Mouse (Mus musculus) hindbrain, embryonic 15.5 days (tissue): ENCODE results near the gene Sbk2. TPM values are rescaled to one million over a fixed set of nuclear protein-coding genes. Genes with fewer than 3 reads are reported as not detected.

ENCODE experiments used
- ATAC-seq: fragments of 200-750 bp; cut with Nextera tagmentation; 2 replicates; pipeline ENCODE4 v1.8.0; 2017; ENCODE audit warnings: low read depth, moderate number of reproducible peaks, moderate TSS enrichment; ENCODE audit not compliant: low FRiP score
- H3K27ac ChIP-seq: fragments of 300-500 bp; sonication (generic); replicated peaks from 2 replicates; pipeline ENCODE4 v1.5.1; 2015; ENCODE audit warnings: mild to moderate bottlenecking, inconsistent platforms
- H3K27me3 ChIP-seq: fragments of 300-500 bp; sonication (generic); 2 replicates; pipeline ENCODE4 v1.6.1; 2015; ENCODE audit warnings: control low read depth, inconsistent platforms
- H3K36me3 ChIP-seq: fragments of 300-500 bp; sonication (generic); 2 replicates; pipeline ENCODE4 v1.6.1; 2015; ENCODE audit warnings: control low read depth, inconsistent platforms
- H3K4me1 ChIP-seq: fragments of 300-500 bp; sonication (generic); replicated peaks from 2 replicates; pipeline ENCODE4 v1.6.1; 2015; ENCODE audit warnings: control low read depth, inconsistent platforms
- H3K4me2 ChIP-seq: fragments of 300-500 bp; sonication (generic); 2 replicates; pipeline ENCODE4 v1.6.1; 2015; ENCODE audit warnings: moderate library complexity, mild to moderate bottlenecking, inconsistent platforms
- H3K4me3 ChIP-seq: fragments of 300-500 bp; sonication (generic); 2 replicates; pipeline ENCODE4 v1.5.1; 2015; ENCODE audit warnings: mild to moderate bottlenecking, inconsistent platforms
- H3K9ac ChIP-seq: fragments of 300-500 bp; sonication (generic); 2 replicates; pipeline ENCODE4 v1.6.1; 2015; ENCODE audit warnings: inconsistent platforms
- H3K9me3 ChIP-seq: fragments of 300-500 bp; sonication (generic); 2 replicates; pipeline ENCODE4 v1.6.1; 2016; ENCODE audit warnings: control low read depth, inconsistent platforms
- WGBS: fragments of 180-500 bp; shearing (Covaris S2); methylation state at CpG from one replicate; pipeline ENCODE4 v1.1.7; 2015; 5-methylcytosine and 5-hydroxymethylcytosine counted together
- polyA plus RNA-seq: library from polyadenylated mRNA; unstranded; fragments of >200 nt; fragmentation: Nextera tagmentation; extraction: Ambion mirVana; gene quantifications from 2 replicates; pipeline ENCODE4 v1.2.1, GENCODE M21; 2015

The Sbk2 gene
- polyA plus RNA-seq, 1 experiment from 2014 or later: 0.12 TPM

DNA sequence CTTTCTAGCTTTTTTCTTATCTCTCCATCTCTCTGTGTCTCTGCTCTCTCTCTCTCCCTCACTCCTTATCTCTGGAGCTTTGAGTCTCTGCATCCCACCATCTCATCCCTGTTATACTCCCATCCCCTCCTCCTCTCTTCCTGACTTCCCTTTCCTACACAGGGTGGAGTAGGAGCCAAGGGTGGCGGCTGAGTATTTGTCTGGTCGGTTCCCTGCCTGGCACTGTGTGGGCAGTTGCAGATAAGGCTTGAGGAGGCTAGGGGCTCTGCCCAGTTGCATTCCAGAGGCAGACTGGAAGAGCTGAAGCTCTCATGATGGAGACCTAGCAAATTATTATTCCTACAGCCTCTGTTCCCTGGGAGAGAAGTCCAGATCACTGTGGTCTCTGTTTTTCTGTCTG, 24.0 kb upstream of the Sbk2 start:
- H3K9me3 ChIP-seq: no peaks in the 10 kb centered on the region
- 62% methylated on average over 2 of the region's 2 CpGs for WGBS
- H3K27ac ChIP-seq: no peak overlapping the region
- H3K4me2 ChIP-seq: no peak overlapping the region
- H3K9ac ChIP-seq: no peak overlapping the region
- ATAC-seq: no peak
- no peak overlapping the region for H3K4me3 ChIP-seq
- peaks cover 24% of the 10 kb centered on the region for H3K36me3 ChIP-seq
- peaks cover 4% of the 10 kb centered on the region for H3K4me1 ChIP-seq
- no peaks in the 10 kb centered on the region for H3K27me3 ChIP-seq

DNA sequence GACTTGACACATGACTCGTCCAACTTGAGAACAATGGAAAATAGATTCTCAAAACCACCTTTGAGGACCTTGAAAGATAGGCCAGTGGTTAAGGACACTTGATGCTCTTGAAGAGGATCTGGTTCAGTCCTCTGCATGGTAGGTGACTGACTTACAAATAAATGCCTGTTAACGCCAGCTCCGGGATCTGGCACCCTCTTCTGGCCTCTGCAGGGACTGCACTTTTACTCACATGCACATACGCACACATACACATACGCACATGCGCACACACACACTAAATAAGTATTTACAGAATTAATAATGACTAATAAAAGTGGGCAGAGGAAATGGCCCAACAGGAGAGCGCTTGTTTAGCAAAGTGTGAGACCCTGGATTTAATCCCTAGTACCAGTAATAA, 12.6 kb upstream of the Sbk2 start:
- ATAC-seq: no peak
- no peak overlapping the region for H3K4me3 ChIP-seq
- no peaks in the 10 kb centered on the region for H3K9me3 ChIP-seq
- H3K27me3 ChIP-seq: no peaks in the 10 kb centered on the region
- no peak overlapping the region for H3K27ac ChIP-seq
- H3K4me2 ChIP-seq: no peak overlapping the region
- 93% methylated on average over 7 of the region's 7 CpGs for WGBS
- H3K36me3 ChIP-seq: no peaks in the 10 kb centered on the region
- no peaks in the 10 kb centered on the region for H3K4me1 ChIP-seq
- H3K9ac ChIP-seq: no peak overlapping the region

DNA sequence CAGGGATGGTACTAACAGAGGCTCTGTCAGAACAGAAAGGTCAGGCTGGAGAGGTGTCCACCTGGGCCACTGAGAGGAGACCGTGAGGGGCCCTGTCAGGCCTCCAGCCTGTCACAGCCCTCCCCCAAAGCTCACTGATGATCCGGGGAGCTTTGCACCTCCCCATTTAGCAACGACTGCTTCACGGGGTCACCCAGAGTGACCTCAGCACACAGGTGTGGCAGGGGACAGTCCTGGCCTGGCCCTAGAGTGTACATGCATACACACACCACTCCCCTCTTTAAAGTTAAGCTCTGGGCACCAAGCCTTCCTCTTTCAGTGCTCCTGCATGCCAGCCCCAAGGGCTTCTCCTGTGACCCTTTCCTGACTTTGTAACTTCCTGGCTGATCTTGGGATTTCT, 11.2 kb upstream of the Sbk2 start:
- H3K27me3 ChIP-seq: no peaks in the 10 kb centered on the region
- H3K9me3 ChIP-seq: no peaks in the 10 kb centered on the region
- H3K4me1 ChIP-seq: no peaks in the 10 kb centered on the region
- no peaks in the 10 kb centered on the region for H3K36me3 ChIP-seq
- 55% methylated on average over 4 of the region's 4 CpGs for WGBS
- H3K4me3 ChIP-seq: no peak overlapping the region
- H3K27ac ChIP-seq: no peak overlapping the region
- no peak overlapping the region for H3K4me2 ChIP-seq
- no peak overlapping the region for H3K9ac ChIP-seq
- no peak for ATAC-seq

DNA sequence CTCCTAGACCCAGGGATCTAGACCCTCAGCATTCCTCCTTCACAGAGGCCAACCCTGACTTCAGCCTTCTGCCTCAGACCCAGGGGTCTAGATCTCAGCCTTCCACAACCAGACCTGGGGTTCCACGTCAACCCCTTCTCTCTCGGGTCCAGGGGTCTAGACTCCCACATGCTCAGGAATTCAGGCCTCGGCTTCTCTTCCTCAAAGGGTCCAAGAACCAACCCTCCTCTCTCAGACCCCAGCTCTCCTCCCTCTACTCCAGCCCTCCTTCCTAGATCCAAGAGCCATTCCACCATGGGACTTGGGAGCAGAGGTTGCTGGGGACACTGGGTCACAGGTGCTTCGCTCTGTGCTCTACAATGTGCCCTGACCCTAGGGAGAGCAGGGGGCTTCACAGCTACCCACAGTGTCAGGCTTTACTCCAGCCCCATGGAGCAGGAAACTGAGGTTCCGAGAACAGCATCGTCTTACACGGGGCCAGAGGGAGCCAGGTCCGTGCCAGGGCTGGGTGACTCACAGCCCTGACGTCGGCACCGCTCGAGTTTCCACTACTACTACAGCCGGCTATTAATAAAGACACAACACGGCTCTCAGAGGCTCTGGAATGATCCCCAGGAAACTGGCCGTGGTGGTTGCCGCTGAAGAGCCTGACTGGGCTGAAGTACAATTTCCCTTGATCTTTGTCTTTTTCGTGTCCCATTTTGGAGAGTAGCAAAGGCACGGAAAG, 8.3 kb upstream of the Sbk2 start:
- Histone ChIP-seq H3K27me3 (no peaks in the 10 kb centered on the region), H3K4me3 (no peak overlapping the region), H3K36me3 (no peaks in the 10 kb centered on the region), H3K9me3 (no peaks in the 10 kb centered on the region), H3K9ac (no peak overlapping the region), H3K27ac (no peak overlapping the region), H3K4me1 (no peaks in the 10 kb centered on the region), H3K4me2 (no peak overlapping the region)
- WGBS: 83% methylated on average over 18 of the region's 18 CpGs
- peak; percentile 30; the same call in 1 of the 2 replicates for ATAC-seq

DNA sequence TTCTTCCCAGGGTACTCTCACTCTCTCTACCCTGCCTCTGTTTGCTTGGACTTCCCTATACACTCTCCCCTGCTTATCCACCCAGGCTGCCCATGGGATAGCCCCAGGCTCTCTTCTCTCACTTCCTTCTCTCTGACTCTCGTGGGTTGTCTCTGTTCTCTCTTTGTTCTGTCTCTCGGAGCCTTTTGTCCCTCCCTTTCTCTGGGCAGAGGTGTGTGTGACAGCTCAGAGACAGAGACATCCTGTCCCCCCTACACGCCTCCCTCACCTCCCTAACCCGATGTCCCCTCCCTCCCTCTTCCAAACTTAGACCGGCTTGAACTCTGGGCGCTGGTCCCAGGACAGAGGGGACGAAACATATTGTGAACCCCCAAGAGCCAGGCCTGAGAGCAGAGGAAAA, 7.5 kb upstream of the Sbk2 start:
- WGBS: 29% methylated on average over 7 of the region's 7 CpGs
- ATAC-seq: no peak
- Histone ChIP-seq H3K9me3 (no peaks in the 10 kb centered on the region), H3K4me1 (no peaks in the 10 kb centered on the region), H3K4me3 (no peak overlapping the region), H3K27me3 (no peaks in the 10 kb centered on the region), H3K9ac (no peak overlapping the region), H3K27ac (no peak overlapping the region), H3K4me2 (no peak overlapping the region), H3K36me3 (no peaks in the 10 kb centered on the region)

DNA sequence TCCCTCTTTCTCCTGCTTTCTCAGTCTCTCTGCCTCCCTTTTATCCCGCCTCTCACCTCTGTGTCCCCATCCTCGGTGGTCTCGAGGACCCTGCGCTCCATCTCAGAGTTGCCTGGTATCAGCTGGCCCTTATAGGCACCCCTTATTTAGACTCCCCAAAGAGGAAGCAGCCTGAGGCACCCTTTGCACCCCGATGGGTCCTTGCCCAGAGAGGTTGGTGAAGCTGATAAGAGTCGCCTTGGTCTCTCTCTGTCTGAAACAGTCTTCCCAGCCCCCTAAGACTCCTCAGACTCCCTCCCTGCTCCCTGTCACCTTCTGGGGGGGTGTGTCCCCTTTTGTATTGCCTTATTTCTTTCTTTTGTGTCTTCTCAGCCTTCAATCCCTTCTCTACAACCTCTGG, 6.9 kb upstream of the Sbk2 start, which contains the start of gene Sbk3:
TSS of gene Sbk3 (minus strand) at position 101 of the 400 bp plus-strand sequence.
- Histone ChIP-seq H3K9me3 (no peaks in the 10 kb centered on the region), H3K4me2 (no peak within 1 kb of the TSS), H3K27me3 (no peaks in the 10 kb centered on the region), H3K4me1 (no peaks in the 10 kb centered on the region), H3K9ac (no peak within 1 kb of the TSS), H3K27ac (no peak within 1 kb of the TSS), H3K4me3 (no peak within 1 kb of the TSS), H3K36me3 (no peaks in the 10 kb centered on the region)
- WGBS: 40% methylated on average over 6 of the region's 6 CpGs
- no peak for ATAC-seq

DNA sequence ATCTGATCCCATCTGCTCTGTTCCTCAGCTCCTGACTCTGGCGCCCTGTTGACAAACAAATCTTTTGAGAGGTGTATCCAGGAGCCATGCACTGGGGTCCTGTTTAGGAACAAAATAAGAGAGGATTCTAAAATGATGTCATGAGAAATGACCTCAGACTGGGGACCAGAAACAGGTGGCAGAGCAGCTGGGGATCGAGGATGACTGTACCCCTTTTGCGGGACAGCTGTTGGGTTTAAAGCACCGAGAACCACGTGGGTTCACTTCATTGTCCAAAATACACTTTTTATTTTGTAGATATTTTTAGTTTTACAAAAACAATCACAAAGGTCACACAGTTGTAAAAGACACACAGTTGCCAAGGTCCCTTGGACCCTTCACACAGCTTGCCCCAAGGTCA, 782 bp upstream of the Sbk2 start:
- WGBS: 91% methylated on average over 5 of the region's 5 CpGs
- H3K27me3 ChIP-seq: no peaks in the 10 kb centered on the region
- ATAC-seq: no peak
- H3K36me3 ChIP-seq: no peaks in the 10 kb centered on the region
- H3K4me2 ChIP-seq: no peak overlapping the region
- H3K4me3 ChIP-seq: no peak overlapping the region
- H3K9me3 ChIP-seq: no peaks in the 10 kb centered on the region
- H3K27ac ChIP-seq: no peak overlapping the region
- no peak overlapping the region for H3K9ac ChIP-seq
- no peaks in the 10 kb centered on the region for H3K4me1 ChIP-seq

DNA sequence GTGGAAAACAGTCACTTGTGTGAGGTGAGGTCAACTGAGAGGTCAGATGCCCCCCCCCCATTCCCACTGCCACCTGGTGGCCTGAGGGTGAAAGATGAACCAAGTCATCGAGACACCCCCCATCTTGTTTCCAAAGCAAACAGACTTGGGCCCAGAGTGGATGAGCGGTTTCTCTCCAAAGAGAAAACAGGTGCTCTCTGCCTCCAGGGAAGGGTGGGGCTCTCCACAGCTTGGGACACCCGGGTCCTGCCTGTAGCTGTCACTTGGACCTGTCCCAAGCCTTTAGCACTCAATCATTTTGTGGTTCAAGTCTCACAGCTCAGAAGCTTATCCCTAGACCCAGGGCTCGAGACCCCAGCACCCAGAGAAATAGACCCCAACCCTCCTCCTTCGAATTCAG, 679 bp downstream of the Sbk2 start:
- Histone ChIP-seq H3K9ac (no peak overlapping the region), H3K4me3 (no peak overlapping the region), H3K27ac (no peak overlapping the region), H3K4me2 (no peak overlapping the region), H3K36me3 (no peaks in the 10 kb centered on the region), H3K4me1 (no peaks in the 10 kb centered on the region), H3K27me3 (no peaks in the 10 kb centered on the region), H3K9me3 (no peaks in the 10 kb centered on the region)
- 86% methylated on average over 5 of the region's 5 CpGs for WGBS
- ATAC-seq: no peak

DNA sequence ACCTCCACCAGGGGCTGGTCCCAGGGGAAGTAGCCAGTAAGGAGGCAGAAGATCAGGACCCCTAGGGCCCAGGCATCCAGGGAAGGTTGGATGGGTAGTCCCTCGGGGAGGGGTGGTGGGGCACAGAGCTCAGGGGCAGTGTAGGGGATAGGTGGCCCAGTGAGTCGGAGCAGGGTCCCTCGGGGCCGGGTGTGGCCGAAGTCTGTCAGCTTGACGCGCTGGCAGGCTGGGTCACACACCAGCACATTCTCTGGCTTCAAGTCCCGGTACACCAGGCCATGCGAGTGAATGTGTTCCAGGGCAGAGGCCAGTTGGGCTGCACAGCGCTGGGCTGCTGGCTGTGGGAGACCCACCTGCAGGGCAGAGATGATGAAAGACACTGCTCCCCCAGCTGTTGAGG, 6.8 kb downstream of the Sbk2 start:
- 85% methylated on average over 10 of the region's 10 CpGs for WGBS
- no peaks in the 10 kb centered on the region for H3K9me3 ChIP-seq
- no peaks in the 10 kb centered on the region for H3K36me3 ChIP-seq
- H3K4me2 ChIP-seq: no peak overlapping the region
- no peak overlapping the region for H3K27ac ChIP-seq
- no peak for ATAC-seq
- no peak overlapping the region for H3K4me3 ChIP-seq
- H3K4me1 ChIP-seq: no peaks in the 10 kb centered on the region
- H3K9ac ChIP-seq: no peak overlapping the region
- H3K27me3 ChIP-seq: no peaks in the 10 kb centered on the region

DNA sequence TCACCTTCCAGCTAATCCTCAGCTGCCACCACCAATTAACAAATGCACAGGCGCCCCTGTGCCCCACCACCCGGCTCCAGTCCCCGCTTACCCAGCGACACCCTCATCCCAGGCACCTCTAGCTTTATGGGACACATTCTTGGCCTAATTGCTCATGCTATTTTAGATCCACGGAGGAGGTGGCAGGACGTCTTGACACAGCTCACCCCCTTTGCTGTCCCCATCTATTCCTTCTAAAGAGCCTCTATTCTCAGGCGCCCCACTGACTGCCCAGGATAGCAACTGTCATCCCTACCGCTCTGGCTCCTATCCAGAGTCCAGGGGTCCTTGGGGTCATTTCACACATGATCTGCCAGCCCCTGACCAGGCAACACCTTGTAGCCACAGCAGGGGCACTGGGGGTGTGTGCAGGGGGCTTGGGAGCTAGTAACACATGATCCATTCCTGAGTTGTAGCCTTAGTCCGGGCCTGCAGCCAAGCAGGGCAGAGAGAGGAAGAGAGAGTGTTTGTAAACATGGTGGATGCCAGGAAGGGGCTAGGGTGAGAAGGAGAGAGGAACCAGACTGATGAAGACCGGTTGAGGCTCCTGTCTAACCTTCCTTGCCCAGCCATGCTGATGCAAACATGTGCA, 10.3 kb downstream of the Sbk2 start:
- WGBS: 32% methylated on average over 10 of the region's 10 CpGs
- Histone ChIP-seq H3K9me3 (no peaks in the 10 kb centered on the region), H3K27ac (no peak overlapping the region), H3K4me2 (no peak overlapping the region), H3K36me3 (no peaks in the 10 kb centered on the region), H3K4me1 (no peaks in the 10 kb centered on the region), H3K27me3 (no peaks in the 10 kb centered on the region), H3K4me3 (no peak overlapping the region), H3K9ac (no peak overlapping the region)
- ATAC-seq: no peak

DNA sequence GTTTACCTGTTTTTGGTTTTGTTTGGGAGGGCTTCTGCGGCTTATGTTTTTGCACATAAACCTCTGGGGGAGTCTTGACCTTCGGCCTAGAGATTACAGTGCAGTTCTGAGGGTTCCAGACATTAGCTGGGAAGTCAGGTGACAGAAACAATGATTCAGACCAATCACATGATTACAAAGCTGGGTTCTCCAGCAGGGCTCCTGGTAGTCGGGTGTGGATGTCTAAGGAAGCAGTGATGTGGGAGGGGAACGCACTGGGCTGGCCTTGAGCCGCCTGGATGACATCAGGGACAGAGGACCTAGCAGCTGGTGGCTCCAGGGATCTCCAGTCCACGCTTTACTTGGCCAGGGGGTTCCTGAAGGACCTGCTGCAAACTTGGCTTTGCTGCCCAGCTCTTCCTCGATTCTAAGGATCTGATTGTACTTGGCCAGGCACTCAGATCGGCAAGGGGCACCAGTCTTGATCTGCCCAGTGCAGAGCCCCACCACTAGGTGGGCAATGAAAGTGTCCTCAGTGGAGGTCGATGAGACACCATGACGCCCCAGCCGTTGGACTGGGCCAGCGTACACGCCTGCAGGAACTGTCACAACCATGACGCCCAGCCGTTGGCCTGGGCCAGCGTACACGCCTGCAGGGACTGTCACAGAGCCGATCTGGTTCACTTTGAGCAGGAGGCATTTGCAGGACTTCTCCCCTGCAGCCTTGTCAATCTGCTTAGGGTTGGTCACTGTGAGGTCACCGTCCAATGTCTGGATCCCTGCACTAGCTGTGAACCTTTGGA, 13.5 kb downstream of the Sbk2 start:
- H3K27ac ChIP-seq: no peak overlapping the region
- H3K4me2 ChIP-seq: no peak overlapping the region
- H3K9ac ChIP-seq: no peak overlapping the region
- H3K4me1 ChIP-seq: no peaks in the 10 kb centered on the region
- no peaks in the 10 kb centered on the region for H3K36me3 ChIP-seq
- 91% methylated on average over 19 of the region's 19 CpGs for WGBS
- H3K9me3 ChIP-seq: no peaks in the 10 kb centered on the region
- H3K4me3 ChIP-seq: no peak overlapping the region
- ATAC-seq: no peak
- no peaks in the 10 kb centered on the region for H3K27me3 ChIP-seq

DNA sequence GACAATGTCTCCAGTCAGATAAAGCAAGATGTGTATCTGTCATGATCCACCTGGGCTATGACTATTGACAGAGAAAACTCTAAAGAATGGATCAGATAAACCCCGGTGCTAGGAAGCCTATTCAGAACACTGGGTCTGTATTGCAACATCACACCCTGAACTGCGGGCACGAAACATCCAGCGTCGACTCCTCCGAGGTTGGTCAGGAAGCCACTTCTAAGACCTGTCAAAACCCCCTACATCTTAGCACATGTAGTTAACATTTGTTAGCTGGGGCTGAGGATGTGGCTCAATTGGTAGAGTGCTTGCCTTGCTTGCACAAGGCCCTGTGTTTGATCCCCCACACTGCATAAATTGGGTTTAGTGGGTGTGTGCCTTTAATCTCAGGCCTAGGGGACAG, 15.8 kb downstream of the Sbk2 start:
- Histone ChIP-seq H3K4me3 (no peak overlapping the region), H3K27ac (no peak overlapping the region), H3K36me3 (no peaks in the 10 kb centered on the region), H3K9me3 (no peaks in the 10 kb centered on the region), H3K9ac (no peak overlapping the region), H3K4me2 (no peak overlapping the region), H3K27me3 (no peaks in the 10 kb centered on the region), H3K4me1 (no peaks in the 10 kb centered on the region)
- WGBS: 80% methylated on average over 6 of the region's 6 CpGs
- no peak for ATAC-seq
